Mouse (Mus musculus) kidney, postnatal 4 days (tissue): ENCODE measurements at regions not wholly inside any gene's neighbourhood (a gene's known extent, or its start where the extent isn't known, plus 50 kb on each side); places are given as distances from the start of the nearest gene placed in this dataset.
"Not testable (repeated sequence)": the region's sequence is repeated elsewhere in the genome, so short reads cannot be mapped to it uniquely, and the experiment has no call there.

Experiments
- DNase-seq, 2 experiments: peaks; one replicate each; pipeline ENCODE4 v3.0.0; 2021; ENCODE audit warnings: mixed read lengths in 2 of 2

DNA sequence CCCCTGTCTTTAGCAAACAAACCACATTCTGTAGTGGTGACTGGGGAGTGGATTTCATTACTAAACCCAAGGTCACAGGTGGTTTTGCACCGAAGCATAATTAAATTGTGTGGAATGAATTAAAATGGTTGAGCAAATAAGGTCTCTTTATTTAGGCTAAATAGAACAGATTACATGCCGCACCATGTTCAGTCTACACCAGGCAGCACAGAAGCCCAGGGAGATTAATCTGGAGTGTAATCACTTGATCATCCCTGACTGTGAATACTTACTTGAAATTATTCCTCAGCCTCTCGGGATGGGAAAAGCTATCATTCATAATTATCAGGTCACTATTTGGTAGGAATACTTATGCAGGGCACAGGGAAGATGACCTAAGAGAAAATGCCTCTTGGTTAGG is 1293.3 kb upstream of the Sel1l start:
- DNase-seq: no peak

GRCm38 (mm10) chr12:93136395-93136794 is 1287.4 kb upstream of the Sel1l start:
- no peak for DNase-seq

DNA sequence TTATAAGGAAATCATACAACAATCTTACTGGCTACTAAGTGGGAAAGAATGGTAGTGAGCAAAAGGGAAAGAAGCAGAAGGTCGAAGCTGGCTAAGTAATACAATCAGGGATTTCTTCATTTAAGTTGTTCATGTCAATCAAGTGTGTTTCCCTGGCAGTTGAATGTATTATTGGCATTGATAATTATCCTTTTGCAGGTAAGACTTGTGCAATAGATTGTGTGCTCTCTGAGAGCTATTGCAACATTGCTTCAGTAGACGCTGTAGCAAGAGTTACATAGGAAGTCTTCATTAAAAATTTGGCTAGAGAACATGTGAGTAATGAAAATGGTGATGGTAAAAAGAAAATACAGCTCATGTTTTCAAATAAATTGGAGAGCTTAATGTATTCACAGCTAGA is 1273.3 kb upstream of the Sel1l start:
- DNase-seq: no peak

- DNase-seq: peak in 1 of 2 experiments; percentile 13
Measured at GRCm38 (mm10) chr12:93088031-93088790, 1239.3 kb upstream of the Sel1l start.

GRCm38 (mm10) chr12:93063864-93064263 is 1214.9 kb upstream of the Sel1l start:
- DNase-seq: no peak

DNA sequence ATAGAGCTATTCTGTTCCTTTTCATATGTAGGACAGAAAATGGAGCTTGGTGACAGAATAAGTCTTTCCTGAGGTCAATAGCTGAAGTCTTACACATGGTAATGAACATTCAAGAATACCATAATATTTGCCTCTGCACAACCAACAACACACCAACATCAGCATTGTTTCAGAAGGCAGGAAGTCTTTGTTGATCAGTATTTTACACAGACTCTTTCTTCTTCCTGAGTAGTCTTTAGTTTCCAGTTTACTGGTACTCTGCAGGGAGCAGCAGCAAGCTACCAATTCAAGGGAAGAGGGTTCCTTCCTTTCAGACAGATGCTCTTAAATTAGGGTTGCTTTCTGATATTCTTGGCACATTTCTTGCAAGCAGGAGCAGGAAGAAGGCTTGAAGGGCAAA is 1170.7 kb upstream of the Sel1l start:
- no peak for DNase-seq

DNA sequence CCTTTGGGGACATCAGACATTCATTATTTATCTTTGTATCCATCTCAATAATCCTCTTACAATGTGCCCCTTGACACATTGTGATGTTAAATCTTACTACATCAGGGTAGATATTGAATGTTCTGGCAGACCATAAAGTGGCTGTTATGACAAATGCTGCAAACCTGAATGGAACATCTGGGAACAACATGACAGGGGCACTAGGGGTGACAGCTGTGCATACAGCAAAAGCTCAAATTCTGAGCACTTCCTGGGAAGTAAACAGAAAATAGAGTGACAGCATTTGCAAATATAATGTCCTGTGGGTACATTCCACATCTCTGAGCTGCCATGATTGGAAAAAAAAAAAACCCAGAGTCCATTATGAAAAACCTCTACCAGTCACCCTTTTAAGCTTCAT is 1162.6 kb upstream of the Sel1l start:
- DNase-seq: no peak

- DNase-seq: peak in 1 of 2 experiments; percentile 3
Measured at GRCm38 (mm10) chr12:93006844-93007365, 1157.9 kb upstream of the Sel1l start.

DNA sequence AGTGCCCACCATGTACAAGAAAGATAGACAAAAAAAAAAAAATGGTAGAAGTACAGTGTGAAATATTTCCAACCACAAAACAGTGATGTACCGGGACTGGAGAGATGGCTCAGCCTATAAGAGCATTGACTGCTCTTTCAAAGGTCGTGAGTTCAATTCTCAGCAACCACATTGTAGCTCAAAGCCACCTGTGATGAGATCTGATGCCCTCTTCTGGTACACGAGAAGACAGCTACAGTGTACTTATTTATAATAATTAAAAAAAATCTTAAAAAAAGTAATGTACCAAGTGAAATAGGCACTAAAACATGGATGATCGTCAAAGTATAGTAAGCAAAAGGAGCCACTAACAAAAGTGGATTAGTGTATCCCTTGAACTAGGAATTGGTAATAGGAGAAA is 1154.2 kb upstream of the Sel1l start:
- DNase-seq: no peak

DNA sequence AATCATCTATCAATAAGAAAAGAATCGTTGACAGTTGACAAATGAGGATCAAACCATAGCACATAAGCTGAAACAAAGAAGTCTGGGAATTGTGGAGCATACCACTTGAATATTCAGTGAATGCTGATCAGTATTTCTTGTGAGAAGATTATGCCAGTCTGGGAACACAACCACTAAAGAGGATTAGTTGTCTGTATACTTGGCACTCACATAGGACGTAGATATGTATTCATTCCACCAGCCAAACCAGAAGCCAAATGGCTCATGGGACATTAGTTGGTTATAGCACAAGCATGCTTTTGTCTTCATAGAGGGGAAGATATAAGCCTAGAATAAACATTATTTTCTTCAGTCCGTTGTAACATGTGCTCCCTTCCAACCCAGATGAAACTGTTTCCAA is 1126.7 kb upstream of the Sel1l start:
- no peak for DNase-seq

- DNase-seq: no peak
Measured at GRCm38 (mm10) chr12:92944352-92944751, 1095.4 kb upstream of the Sel1l start.

DNA sequence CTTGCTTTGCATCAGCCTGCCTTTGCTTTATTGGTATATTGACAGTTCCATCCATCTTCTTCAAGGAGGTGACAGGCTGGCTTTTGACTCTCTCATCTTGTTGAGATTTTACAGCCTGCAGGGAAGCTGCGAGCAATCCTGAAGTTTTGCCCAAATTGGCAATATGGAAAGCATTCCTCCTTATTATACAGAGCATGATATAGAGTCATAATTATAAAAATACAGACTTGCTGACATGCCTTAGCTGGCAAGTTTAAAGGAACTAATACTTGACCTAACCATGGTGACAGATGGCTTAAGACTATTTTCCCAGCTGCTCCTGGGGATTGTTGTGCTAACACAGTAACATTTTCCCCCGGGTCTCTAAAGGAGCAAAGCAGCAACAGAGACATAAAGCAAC is 1078.6 kb upstream of the Sel1l start:
- DNase-seq: no peak

DNA sequence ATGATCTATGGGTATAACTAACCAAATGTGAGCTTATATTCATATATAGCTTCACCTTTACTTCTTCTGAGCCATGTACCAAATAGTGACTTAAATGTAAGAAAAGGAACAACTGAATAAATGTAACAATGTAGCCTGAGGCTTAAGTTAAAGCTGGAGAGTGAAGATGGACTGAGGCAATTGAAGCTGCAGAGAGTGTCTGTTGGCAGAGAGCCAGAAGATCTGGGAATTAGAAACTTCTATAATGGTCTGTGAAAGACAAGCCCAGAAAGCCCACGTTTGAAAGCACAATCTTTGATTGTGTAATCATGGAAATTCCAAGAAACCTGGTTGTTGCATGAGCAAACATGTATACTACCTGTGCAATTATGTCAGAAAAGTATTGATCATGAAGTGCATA is 1078.0 kb upstream of the Sel1l start:
- DNase-seq: no peak

GRCm38 (mm10) chr12:92919920-92920319 is 1071.0 kb upstream of the Sel1l start:
- DNase-seq: no peak

DNA sequence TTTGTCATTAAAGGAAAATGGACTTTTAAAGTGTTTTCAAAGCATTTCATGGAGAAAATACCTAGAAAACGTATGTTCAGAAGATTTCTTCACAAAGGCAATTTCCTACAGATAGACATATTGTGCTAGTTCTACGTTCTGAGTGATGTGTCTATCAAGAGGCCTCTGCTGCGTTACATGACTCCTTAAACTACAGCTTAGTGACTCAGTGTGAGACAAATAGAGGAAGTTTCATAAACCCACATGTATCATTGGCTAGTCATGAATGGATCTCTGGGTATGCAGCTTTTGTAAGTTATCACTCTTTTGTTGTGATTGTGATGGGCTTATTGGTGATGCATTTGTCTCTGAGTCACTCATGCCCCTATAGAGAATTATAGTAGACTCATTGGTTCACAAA is 1067.3 kb upstream of the Sel1l start:
- no peak for DNase-seq

- DNase-seq: no peak
Measured at GRCm38 (mm10) chr12:92915776-92916175, 1066.8 kb upstream of the Sel1l start.

DNA sequence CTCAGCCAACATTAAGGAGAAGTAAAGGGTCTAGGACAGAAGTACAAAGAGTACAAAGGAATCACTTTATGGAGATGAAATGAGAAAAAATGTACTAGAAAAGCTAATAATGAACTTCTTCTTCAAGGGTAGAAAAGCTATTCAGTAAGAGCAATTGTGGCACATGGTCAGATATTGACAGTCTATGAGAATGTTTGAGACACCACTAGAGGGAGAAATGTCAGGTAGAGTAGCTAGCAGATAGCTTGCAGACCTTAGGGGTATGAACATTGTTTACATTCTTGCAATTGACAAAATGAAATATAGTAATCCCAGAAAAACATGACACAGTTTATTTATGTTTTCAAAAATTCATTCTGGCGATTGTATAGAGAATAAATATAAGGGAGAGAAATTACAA is 1066.2 kb upstream of the Sel1l start:
- no peak for DNase-seq

DNA sequence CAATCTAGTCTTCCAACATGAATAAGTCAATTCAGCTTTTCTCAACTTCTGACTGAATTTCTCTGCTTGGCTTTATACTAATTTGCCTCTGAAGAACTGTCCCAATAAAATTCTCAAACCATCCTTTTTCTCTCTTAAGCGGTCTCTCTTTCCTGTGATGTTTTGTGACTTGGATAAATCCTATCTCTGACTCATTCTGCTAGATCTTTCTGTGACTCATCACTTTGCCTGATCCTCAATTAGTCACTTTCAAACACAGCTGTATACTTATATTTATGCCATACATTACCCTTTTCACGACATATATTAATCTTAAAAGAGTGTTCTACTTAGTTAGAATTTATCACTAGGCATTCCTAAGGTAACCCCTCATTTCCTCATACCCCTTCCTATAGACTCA is 1055.4 kb upstream of the Sel1l start:
- DNase-seq: no peak

- DNase-seq: no peak
Measured at GRCm38 (mm10) chr12:92892315-92892714, 1043.4 kb upstream of the Sel1l start.

DNA sequence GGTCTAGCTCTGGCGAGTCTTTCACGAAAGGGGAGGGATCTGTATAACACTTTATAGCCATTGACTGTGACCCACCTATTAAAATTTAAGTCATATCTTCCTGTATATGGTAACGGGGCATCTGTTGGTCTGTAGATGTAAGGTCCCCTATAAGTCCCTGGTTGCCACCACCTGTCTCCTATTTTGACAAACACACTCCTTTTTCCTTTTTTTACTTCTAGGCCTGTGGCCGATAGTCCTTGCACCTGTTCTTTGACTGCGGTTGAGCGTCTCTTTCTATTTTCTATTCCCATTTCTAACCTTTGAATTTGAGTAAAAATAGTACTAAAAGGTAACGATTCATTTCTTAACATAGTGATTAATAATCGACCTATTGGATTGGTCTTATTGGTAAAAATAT is 1042.7 kb upstream of the Sel1l start:
- DNase-seq: not testable (repeated sequence)

GRCm38 (mm10) chr12:92891126-92891525 is 1042.2 kb upstream of the Sel1l start:
- not testable (repeated sequence) for DNase-seq

DNA sequence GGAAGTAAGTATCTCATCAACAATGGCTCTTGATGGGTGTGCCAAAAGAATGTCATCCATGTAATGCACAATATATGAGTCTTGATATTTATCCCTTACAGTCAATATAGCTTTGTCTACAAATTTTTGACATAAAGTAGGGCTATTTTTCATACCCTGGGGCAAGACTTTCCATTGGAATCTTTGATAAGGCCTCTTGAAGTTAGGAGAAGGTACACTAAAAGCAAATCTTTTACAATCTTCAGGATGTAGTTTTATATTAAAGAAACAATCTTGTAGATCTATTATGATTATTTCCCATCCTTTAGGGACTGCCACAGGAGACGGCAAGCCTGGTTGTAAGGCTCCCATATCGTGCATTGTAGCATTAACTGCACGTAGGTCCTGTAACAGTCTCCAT is 1038.8 kb upstream of the Sel1l start:
- no peak for DNase-seq

- not testable (repeated sequence) for DNase-seq
Measured at GRCm38 (mm10) chr12:92886394-92887075, 1037.6 kb upstream of the Sel1l start.

DNA sequence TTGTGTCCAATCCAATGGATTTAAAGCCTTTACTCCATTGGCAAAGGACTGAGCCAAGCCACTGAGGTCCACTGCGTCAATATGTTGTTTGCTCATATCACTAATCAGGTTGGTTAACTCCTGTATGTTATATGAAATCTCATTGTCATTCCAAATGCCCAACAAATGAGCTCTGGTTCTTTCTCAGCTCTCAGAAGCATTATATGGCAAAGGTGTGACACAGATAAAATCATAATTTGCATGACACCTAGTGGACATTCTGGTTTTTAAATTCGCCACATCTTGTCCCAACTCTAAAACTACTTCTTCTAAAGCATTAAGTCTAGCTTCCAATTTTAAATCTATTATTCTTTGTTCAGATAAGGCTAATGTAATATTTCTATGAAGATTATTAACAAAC is 1035.1 kb upstream of the Sel1l start:
- DNase-seq: not testable (repeated sequence)
